Mouse (Mus musculus): ENCODE data around the gene Gna15. TPM values are rescaled to one million over a fixed set of nuclear protein-coding genes. Genes with fewer than 3 reads are reported as not detected.

Gene Gna15
- total RNA-seq (2021): 1 to 10 TPM; 1.0 to 1.3 TPM
- long read RNA-seq, experiment 1, partial matches to known transcripts: 0 of 1 reads
- long read RNA-seq, experiment 1, other reads (novel, unspliced or antisense): 0 of 1 reads
- long read RNA-seq, experiment 2, partial matches to known transcripts: 0 of 1 reads
- long read RNA-seq, experiment 2, other reads (novel, unspliced or antisense): 0 of 1 reads

- no peak for DNase-seq
These were observed at the start of gene Gna15 for GRCm38 (mm10) chr10:81524051-81524605. TSS of gene Gna15 (minus strand) at chr10:81524225.

GRCm38 (mm10) chr10:81572975-81573374, 49.0 kb upstream of the Gna15 start:
- no peak for DNase-seq

- peak; percentile 64 to 74 for DNase-seq
These were observed 48.2 kb upstream of the Gna15 start for GRCm38 (mm10) chr10:81572133-81572671.

- DNase-seq: peak; percentile 97 to 98
These were observed 47.5 kb upstream of the Gna15 start for GRCm38 (mm10) chr10:81571501-81571876.

GRCm38 (mm10) chr10:81570831-81571500, 46.9 kb upstream of the Gna15 start:
- peak; percentile 95 to 97 for DNase-seq

GRCm38 (mm10) chr10:81570238-81570800, 46.3 kb upstream of the Gna15 start:
- no peak for DNase-seq

GRCm38 (mm10) chr10:81569507-81570237, 45.6 kb upstream of the Gna15 start:
- DNase-seq: no peak

- peak; percentile 86 to 91 for DNase-seq
These were observed 44.6 kb upstream of the Gna15 start for GRCm38 (mm10) chr10:81568381-81569191.

GRCm38 (mm10) chr10:81565257-81566228, 41.5 kb upstream of the Gna15 start:
- DNase-seq: no peak

- peak; percentile 49 to 65 for DNase-seq
These were observed 40.7 kb upstream of the Gna15 start for GRCm38 (mm10) chr10:81564734-81565133.

GRCm38 (mm10) chr10:81564216-81564615, 40.2 kb upstream of the Gna15 start:
- DNase-seq: peak; percentile 80 to 81

- peak; percentile 81 to 83 for DNase-seq
These were observed 39.5 kb upstream of the Gna15 start for GRCm38 (mm10) chr10:81563481-81563880.

GRCm38 (mm10) chr10:81562411-81562810, 38.4 kb upstream of the Gna15 start:
- no peak for DNase-seq

- DNase-seq: peak; percentile 73 to 82
These were observed 36.9 kb upstream of the Gna15 start for GRCm38 (mm10) chr10:81560719-81561459.

GRCm38 (mm10) chr10:81559627-81560539, 35.9 kb upstream of the Gna15 start:
- peak; percentile 86 to 91 for DNase-seq

GRCm38 (mm10) chr10:81559163-81559626, 35.2 kb upstream of the Gna15 start, which contains the start of gene Aes:
TSS of gene Aes (plus strand) at chr10:81559488.
- peak; percentile 96 to 98 for DNase-seq

GRCm38 (mm10) chr10:81557491-81557890, 33.5 kb upstream of the Gna15 start:
- no peak for DNase-seq

GRCm38 (mm10) chr10:81556282-81556681, 32.3 kb upstream of the Gna15 start:
- no peak for DNase-seq

Measured in adrenal gland, postnatal 36 days (tissue).